Mouse (Mus musculus) C2C12 (cell line): ENCODE data around the gene Haus4.

Source experiments
- CEBPB ChIP-seq: IDR thresholded peaks from one replicate; pipeline ENCODE4 v1.6.1; 2011; ENCODE audit warnings: low read depth, mild to moderate bottlenecking, control low read depth, moderate library complexity
- CTCF ChIP-seq: IDR thresholded peaks from one replicate; pipeline ENCODE4 v1.5.1; 2011; ENCODE audit not compliant: control insufficient read depth, insufficient read depth, insufficient read length
- FOSL1 ChIP-seq: IDR thresholded peaks from one replicate; pipeline ENCODE4 v1.8.0; 2011; ENCODE audit warnings: mild to moderate bottlenecking, low read length; ENCODE audit not compliant: poor library complexity, insufficient read depth, severe bottlenecking
- MAX ChIP-seq: IDR thresholded peaks from one replicate; pipeline ENCODE4 v1.6.1; 2011; ENCODE audit warnings: mild to moderate bottlenecking, control low read depth
- MYOD1 ChIP-seq: IDR thresholded peaks from one replicate; pipeline ENCODE4 v1.6.1; 2011; ENCODE audit warnings: low read depth; ENCODE audit not compliant: control insufficient read depth, insufficient read length
- USF1 ChIP-seq: IDR thresholded peaks from one replicate; pipeline ENCODE4 v1.6.1; 2011; ENCODE audit warnings: low read depth, mild to moderate bottlenecking, control low read depth, moderate library complexity

- TF ChIP-seq CTCF (no peak), USF1 (no peak), CEBPB (no peak), FOSL1 (no peak), MYOD1 (no peak), MAX (no peak)
Observed at GRCm38 (mm10) chr14:54540771-54541170, 13.6 kb downstream of the Haus4 start.
